16 mouse cellular contexts compared by ENCODE assay signal in the genomic region with DNA sequence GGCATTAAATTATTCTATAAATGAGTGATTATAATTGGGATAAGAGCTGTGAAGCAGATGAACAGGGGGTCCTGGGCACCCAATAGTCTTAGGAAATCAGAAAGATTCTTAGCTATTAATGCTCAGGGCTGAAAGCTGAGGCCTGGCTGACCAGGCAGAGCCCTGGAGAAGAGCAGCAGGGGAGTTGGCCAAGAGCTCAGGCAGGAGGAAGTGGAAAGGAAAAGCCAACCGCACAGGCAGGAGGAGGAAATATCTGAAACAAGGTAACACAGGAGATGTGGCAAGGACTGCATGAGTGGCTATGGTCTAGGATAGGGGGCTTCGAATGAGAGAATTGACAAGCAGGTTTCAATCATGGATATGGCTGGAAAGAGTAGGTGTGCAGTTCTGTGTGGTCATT.
"Had no signal": no experiment of that assay in that cellular context is flagged by ENCODE, and none has a peak within 500 bp of the region (broad histone marks: within the 10 kb centered on the region; RNA-seq: fewer than 3 reads in every experiment).

No protein-coding gene starts in this region.

- ATAC-seq: inflammation-experienced regulatory T-cells, adult 6 months; intestine, embryonic 15.5 days; intestine, postnatal 0 days had no signal

- DNase-seq: gastrocnemius, adult 2 months; gastrocnemius, postnatal 10 days; gastrocnemius, postnatal 25 days; heart, adult 18-20 months; heart, postnatal 10 days; heart, postnatal 4 days; kidney, adult 18-20 months; kidney, adult 8-10 months; kidney, postnatal 10 days; kidney, postnatal 25 days; kidney, postnatal 4 days; liver; liver, embryonic 13.5 days had no signal
